Mouse (Mus musculus) lung, embryonic 14.5 days (tissue): ENCODE data around the gene Epha5. TPM values are rescaled to one million over a fixed set of nuclear protein-coding genes. Genes with fewer than 3 reads are reported as not detected.

Experiments
- ATAC-seq: fragments of 200-750 bp; cut with Nextera tagmentation; 2 replicates; pipeline ENCODE4 v1.8.0; 2017; ENCODE audit warnings: mild to moderate bottlenecking, moderate TSS enrichment, moderate library complexity; ENCODE audit not compliant: insufficient read depth
- DNase-seq: peaks from one replicate; pipeline ENCODE4 v3.0.0-alpha.2; 2015
- H3K27ac ChIP-seq: fragments of 300-500 bp; sonication (generic); 2 replicates; pipeline ENCODE4 v1.5.1; 2014; ENCODE audit warnings: low read depth, mild to moderate bottlenecking, moderate library complexity
- H3K27me3 ChIP-seq: fragments of 300-500 bp; sonication (generic); 2 replicates; pipeline ENCODE4 v1.6.1; 2014; ENCODE audit warnings: low read length, control low read depth; ENCODE audit not compliant: insufficient read depth
- H3K36me3 ChIP-seq: fragments of 300-500 bp; sonication (generic); 2 replicates; pipeline ENCODE4 v1.6.1; 2014; ENCODE audit warnings: control low read depth; ENCODE audit not compliant: insufficient read depth
- H3K4me1 ChIP-seq: fragments of 300-500 bp; sonication (generic); 2 replicates; pipeline ENCODE4 v1.6.1; 2014; ENCODE audit warnings: antibody characterized with exemption, control low read depth; ENCODE audit not compliant: insufficient read depth
- H3K4me2 ChIP-seq: fragments of 300-500 bp; sonication (generic); 2 replicates; pipeline ENCODE4 v1.6.1; 2014; ENCODE audit warnings: mild to moderate bottlenecking
- H3K4me3 ChIP-seq: fragments of 300-500 bp; sonication (generic); 2 replicates; pipeline ENCODE4 v1.5.1; 2014; ENCODE audit warnings: low read depth, low read length
- H3K9ac ChIP-seq: fragments of 300-500 bp; sonication (generic); 2 replicates; pipeline ENCODE4 v1.6.1; 2014
- H3K9me3 ChIP-seq: fragments of 300-500 bp; sonication (generic); 2 replicates; pipeline ENCODE4 v1.6.1; 2016; ENCODE audit warnings: low read depth, low read length, control low read depth
- CTCF ChIP-seq: IDR thresholded peaks from 2 replicates; pipeline ENCODE4 v1.5.1; 2016; ENCODE audit warnings: antibody characterized with exemption, low read depth
- WGBS: fragments of 180-500 bp; shearing (Covaris S2); extraction: QIAGEN DNeasy Blood & Tissue Kit; methylation state at CpG from one replicate; pipeline ENCODE4 v1.1.7; 2014; 5-methylcytosine and 5-hydroxymethylcytosine counted together
- polyA plus RNA-seq: library from polyadenylated mRNA; unstranded; fragments of >200 nt; fragmentation: Nextera tagmentation; extraction: Ambion mirVana; gene quantifications from 2 replicates; pipeline ENCODE4 v1.2.1, GENCODE M21; 2014

The Epha5 gene
- polyA plus RNA-seq, 1 experiment from 2014 or later = 10.3 TPM

DNA sequence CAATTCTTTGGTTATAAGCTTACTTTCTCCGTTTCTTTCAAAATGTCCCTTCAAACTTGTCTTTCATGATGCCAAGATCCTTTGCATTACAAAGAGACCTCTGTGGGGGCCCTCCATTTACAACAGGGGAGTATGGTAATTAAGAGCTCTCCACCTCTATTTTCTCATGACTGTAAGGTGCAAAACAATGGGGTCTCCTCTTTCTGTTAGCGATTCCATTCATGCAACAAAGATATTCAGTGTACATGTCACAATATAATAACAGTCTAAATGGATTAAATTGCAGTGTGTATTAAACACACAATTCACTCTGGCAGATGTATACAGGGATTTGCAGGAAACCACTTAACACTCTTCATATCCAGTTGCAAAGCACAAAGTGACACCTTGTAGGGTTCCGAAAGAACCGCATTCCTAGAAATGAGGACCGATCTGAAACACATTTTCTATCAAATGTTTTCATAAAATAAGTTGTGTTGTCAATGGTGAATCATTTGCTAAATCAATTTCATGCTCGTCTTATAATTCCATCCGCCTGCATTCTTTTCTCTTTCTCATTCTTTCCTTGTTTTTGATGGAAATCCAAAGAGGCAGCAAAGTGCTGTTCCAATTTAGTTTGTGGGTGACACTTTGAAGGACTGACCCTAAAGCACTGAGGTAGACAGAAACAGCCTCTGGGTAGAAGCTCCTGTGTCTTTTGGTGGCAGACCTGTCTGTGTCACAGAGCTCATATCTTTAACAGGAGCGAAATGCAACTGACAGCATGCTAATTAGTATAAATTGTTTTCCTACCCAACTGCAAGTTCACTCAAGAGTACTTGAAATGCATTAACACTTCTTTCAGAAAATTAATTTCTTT, 118.1 kb downstream of the Epha5 start:
- WGBS = 45% methylated on average over 8 of the region's 8 CpGs
- Histone ChIP-seq H3K27ac (no peak overlapping the region), H3K9me3 (no peaks in the 10 kb centered on the region), H3K9ac (no peak overlapping the region), H3K4me2 (no peak overlapping the region), H3K4me3 (no peak overlapping the region), H3K4me1 (no peaks in the 10 kb centered on the region), H3K36me3 (no peaks in the 10 kb centered on the region), H3K27me3 (no peaks in the 10 kb centered on the region)
- no peak for TF ChIP-seq CTCF
- ATAC-seq (no peak), DNase-seq (no peak)

- Histone ChIP-seq H3K27ac (no peak overlapping the region), H3K9me3 (no peaks in the 10 kb centered on the region), H3K27me3 (no peaks in the 10 kb centered on the region), H3K9ac (no peak overlapping the region), H3K4me2 (no peak overlapping the region), H3K4me3 (no peak overlapping the region), H3K4me1 (no peaks in the 10 kb centered on the region), H3K36me3 (no peaks in the 10 kb centered on the region)
- ATAC-seq = peak; percentile 54; the same call in 1 of the 2 replicates
- no peak for TF ChIP-seq CTCF
- 43% methylated on average over 3 of the region's 3 CpGs for WGBS
- peak; percentile 61 for DNase-seq
These were observed 127.7 kb downstream of the Epha5 start for GRCm38 (mm10) chr5:84289429-84289977.

GRCm38 (mm10) chr5:84281290-84282017, 135.7 kb downstream of the Epha5 start:
- WGBS = 81% methylated on average over 22 of the region's 22 CpGs

GRCm38 (mm10) chr5:84276996-84277395, 140.2 kb downstream of the Epha5 start:
- ATAC-seq (no peak), DNase-seq (no peak)
- Histone ChIP-seq H3K4me1 (no peaks in the 10 kb centered on the region), H3K4me3 (no peak overlapping the region), H3K27me3 (no peaks in the 10 kb centered on the region), H3K4me2 (no peak overlapping the region), H3K9ac (no peak overlapping the region), H3K27ac (no peak overlapping the region), H3K36me3 (no peaks in the 10 kb centered on the region), H3K9me3 (no peaks in the 10 kb centered on the region)
- TF ChIP-seq CTCF = no peak
- 95% methylated on average over 1 of the region's 1 CpGs for WGBS

More at GRCm38 (mm10) chr5:84281290-84282017, 135.7 kb downstream of the Epha5 start:
- Histone ChIP-seq H3K36me3 (no peaks in the 10 kb centered on the region), H3K4me2 (no peak overlapping the region), H3K9ac (no peak overlapping the region), H3K4me1 (no peaks in the 10 kb centered on the region), H3K4me3 (no peak overlapping the region), H3K9me3 (no peaks in the 10 kb centered on the region), H3K27me3 (no peaks in the 10 kb centered on the region), H3K27ac (no peak overlapping the region)
- no peak for TF ChIP-seq CTCF
- no peak for DNase-seq
- no peak for ATAC-seq

DNA sequence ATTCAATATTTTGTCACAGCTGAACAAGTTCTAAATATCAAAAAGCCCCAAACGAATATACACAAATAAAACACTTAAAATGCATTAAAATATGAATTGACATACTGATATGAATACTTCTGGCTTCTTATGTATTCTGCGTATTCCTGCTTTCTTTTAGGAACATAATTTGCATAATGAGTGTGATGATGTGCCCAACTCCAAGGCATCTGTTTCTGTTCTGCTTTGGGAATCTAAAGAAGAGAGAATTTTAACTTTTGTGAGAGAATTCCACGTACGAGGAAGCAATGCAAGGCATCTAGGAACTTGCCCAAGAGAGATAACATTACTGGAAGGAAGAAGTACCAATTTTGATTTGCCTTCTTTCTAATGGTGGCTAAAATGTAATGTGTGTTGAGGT, 151.8 kb downstream of the Epha5 start:
- ATAC-seq (no peak), DNase-seq (no peak)
- Histone ChIP-seq H3K9me3 (no peaks in the 10 kb centered on the region), H3K4me2 (no peak overlapping the region), H3K4me1 (no peaks in the 10 kb centered on the region), H3K27ac (no peak overlapping the region), H3K36me3 (no peaks in the 10 kb centered on the region), H3K4me3 (no peak overlapping the region), H3K27me3 (no peaks in the 10 kb centered on the region), H3K9ac (no peak overlapping the region)
- WGBS = 71% methylated on average over 4 of the region's 4 CpGs
- no peak for TF ChIP-seq CTCF

DNA sequence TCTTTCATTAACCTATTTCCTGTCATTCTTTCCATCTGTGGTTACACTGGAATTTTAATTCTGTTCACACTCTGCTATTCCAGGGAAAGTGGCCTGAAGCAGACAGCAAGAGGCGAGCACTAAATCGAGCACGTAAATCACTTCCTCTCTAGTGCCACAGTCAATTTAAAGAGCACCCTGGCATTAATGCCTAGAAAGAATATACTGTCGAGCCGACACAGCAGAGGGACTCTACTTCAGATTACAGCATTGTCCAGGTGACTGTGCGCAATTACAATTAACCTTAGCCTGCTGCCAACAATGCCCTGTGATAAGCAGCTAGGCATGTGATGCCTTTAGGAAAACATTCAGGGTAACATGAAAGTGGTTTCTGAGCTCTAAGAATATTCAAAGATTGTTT, 153.2 kb downstream of the Epha5 start:
- Histone ChIP-seq H3K9me3 (no peaks in the 10 kb centered on the region), H3K4me3 (no peak overlapping the region), H3K27ac (no peak overlapping the region), H3K27me3 (no peaks in the 10 kb centered on the region), H3K4me1 (no peaks in the 10 kb centered on the region), H3K4me2 (no peak overlapping the region), H3K9ac (no peak overlapping the region), H3K36me3 (no peaks in the 10 kb centered on the region)
- no peak for ATAC-seq
- TF ChIP-seq CTCF = no peak
- WGBS = 65% methylated on average over 6 of the region's 6 CpGs
- no peak for DNase-seq

DNA sequence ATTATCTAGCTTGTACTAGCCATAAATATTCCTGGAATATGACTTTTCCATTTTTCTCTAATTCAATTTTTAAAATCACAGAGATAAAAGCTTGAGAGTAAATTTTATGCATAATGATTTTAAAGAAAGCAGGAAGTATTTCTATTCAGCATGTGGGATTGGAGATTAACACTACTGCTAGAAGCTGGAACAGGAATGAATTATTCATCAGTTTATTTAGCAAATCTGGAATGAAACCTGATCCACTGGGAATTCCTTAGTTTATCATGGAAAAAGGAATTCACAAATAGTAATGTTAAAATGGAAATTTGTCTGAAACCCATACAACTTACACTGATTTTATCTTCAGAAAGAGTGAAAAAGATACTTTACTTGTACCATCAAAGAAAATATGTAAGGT, 187.2 kb downstream of the Epha5 start:
- DNase-seq (no peak), ATAC-seq (no peak)
- TF ChIP-seq CTCF = no peak
- H3K36me3 ChIP-seq = no peaks in the 10 kb centered on the region
- H3K9me3 ChIP-seq = no peaks in the 10 kb centered on the region
- H3K9ac ChIP-seq = no peak overlapping the region
- no peak overlapping the region for H3K27ac ChIP-seq
- no peaks in the 10 kb centered on the region for H3K4me1 ChIP-seq
- no peak overlapping the region for H3K4me3 ChIP-seq
- H3K27me3 ChIP-seq = no peaks in the 10 kb centered on the region
- no peak overlapping the region for H3K4me2 ChIP-seq
